Mouse (Mus musculus) liver, embryonic 11.5 days (tissue): ENCODE measurements around the gene Sacm1l. TPM values are rescaled to one million over a fixed set of nuclear protein-coding genes. Genes with fewer than 3 reads are reported as not detected.

Experiments
- ATAC-seq: fragments of 200-750 bp; cut with Nextera tagmentation; replicated peaks from 2 replicates; pipeline ENCODE4 v1.8.0; 2017; ENCODE audit warnings: moderate number of reproducible peaks, mild to moderate bottlenecking, moderate TSS enrichment, moderate library complexity; ENCODE audit not compliant: low FRiP score
- DNase-seq: peaks from one replicate; pipeline ENCODE4 v3.0.0-alpha.2; 2017; ENCODE audit warnings: low spot score
- H3K27ac ChIP-seq: fragments of 300-500 bp; sonication (generic); 2 replicates; pipeline ENCODE4 v1.5.1; 2014; ENCODE audit warnings: mild to moderate bottlenecking, low read depth, low read length, control low read depth
- H3K27me3 ChIP-seq: fragments of 300-500 bp; sonication (generic); replicated peaks from 2 replicates; pipeline ENCODE4 v1.6.1; 2014; ENCODE audit warnings: low read length, mixed read lengths; ENCODE audit not compliant: control insufficient read depth, insufficient read depth
- H3K36me3 ChIP-seq: fragments of 300-500 bp; sonication (generic); 2 replicates; pipeline ENCODE4 v1.6.1; 2014; ENCODE audit warnings: mild to moderate bottlenecking, low read length, moderate library complexity, mixed read lengths; ENCODE audit not compliant: control insufficient read depth, insufficient read depth
- H3K4me1 ChIP-seq: fragments of 300-500 bp; sonication (generic); replicated peaks from 2 replicates; pipeline ENCODE4 v1.6.1; 2014; ENCODE audit warnings: low read length, mixed read lengths; ENCODE audit not compliant: control insufficient read depth, insufficient read depth
- H3K4me2 ChIP-seq: fragments of 300-500 bp; sonication (generic); 2 replicates; pipeline ENCODE4 v1.6.1; 2014; ENCODE audit warnings: mild to moderate bottlenecking, control low read depth, moderate library complexity
- H3K4me3 ChIP-seq: fragments of 300-500 bp; sonication (generic); 2 replicates; pipeline ENCODE4 v1.5.1; 2014; ENCODE audit warnings: low read depth, low read length, control low read depth
- H3K9ac ChIP-seq: fragments of 300-500 bp; sonication (generic); 2 replicates; pipeline ENCODE4 v1.6.1; 2014; ENCODE audit warnings: low read depth, low read length, control low read depth
- H3K9me3 ChIP-seq: fragments of 300-500 bp; sonication (generic); 2 replicates; pipeline ENCODE4 v1.6.1; 2016; ENCODE audit warnings: low read length, inconsistent platforms, mixed read lengths; ENCODE audit not compliant: control insufficient read depth
- WGBS: fragments of 180-500 bp; shearing (Covaris S2); extraction: QIAGEN DNeasy Blood & Tissue Kit; methylation state at CpG from one replicate; pipeline ENCODE4 v1.1.7; 2014; 5-methylcytosine and 5-hydroxymethylcytosine counted together
- polyA plus RNA-seq: library from polyadenylated mRNA; unstranded; fragments of >200 nt; fragmentation: Nextera tagmentation; extraction: Ambion mirVana; gene quantifications from 2 replicates; pipeline ENCODE4 v1.2.1, GENCODE M21; 2014

Gene Sacm1l
- polyA plus RNA-seq, result 44.5 and 55.3 TPM in 2 replicates

DNA sequence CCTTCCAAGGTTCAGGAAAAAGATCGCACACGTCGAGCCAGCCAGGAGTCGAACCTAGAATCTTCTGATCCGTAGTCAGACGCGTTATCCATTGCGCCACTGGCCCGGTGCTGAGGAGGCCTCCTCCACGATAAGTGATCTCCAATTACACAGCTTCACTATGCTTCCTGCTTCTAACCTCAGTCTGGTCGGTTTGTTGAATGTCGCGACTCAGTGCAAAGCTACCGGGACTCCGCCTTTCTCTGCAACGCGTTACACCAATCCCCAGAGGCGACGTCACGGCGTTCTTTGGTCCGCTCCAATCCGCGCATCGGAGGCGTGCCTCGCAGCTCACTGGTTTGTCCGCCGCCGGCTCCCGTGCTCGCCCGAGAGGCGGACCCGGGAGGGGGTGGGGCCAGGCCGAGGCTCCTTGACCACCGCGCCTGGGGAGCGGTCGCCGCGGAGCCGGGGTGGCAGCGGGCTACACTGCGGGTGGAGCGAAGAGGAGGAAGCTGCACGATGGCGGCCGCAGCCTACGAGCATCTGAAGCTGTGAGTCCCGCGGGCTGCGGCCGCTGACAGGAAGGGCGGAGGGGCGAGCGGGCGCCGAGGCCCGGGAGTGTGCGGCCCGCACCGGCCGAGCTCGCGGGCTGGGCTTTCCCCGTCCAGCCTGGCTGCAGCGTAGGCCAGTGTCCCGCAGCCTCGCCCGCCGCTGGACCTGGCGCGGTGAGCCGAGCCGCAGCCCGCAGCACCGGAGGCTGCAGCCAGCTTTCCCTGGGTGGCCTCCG, at the start of gene Sacm1l:
Sacm1l (plus strand) TSS at position 368 of the 766 bp plus-strand sequence.
- Histone ChIP-seq H3K27me3 (no peaks in the 10 kb centered on the region), H3K9me3 (no peaks in the 10 kb centered on the region), H3K36me3 (no peaks in the 10 kb centered on the region), H3K9ac (peak within 1 kb of the TSS; percentile 92), H3K27ac (peak within 1 kb of the TSS; percentile 90), H3K4me1 (peaks cover 17% of the 10 kb centered on the region), H3K4me2 (peak within 1 kb of the TSS; percentile 89), H3K4me3 (peak within 1 kb of the TSS; percentile 96)
- DNase-seq, result peak; percentile 99
- under 1% methylated on average over 74 of the region's 79 CpGs for WGBS
- peak; percentile 98 for ATAC-seq

- peak overlapping the region; percentile 78 for H3K4me3 ChIP-seq
- ATAC-seq, result no peak
- peaks cover 47% of the 10 kb centered on the region for H3K4me1 ChIP-seq
- 88% methylated on average over 8 of the region's 8 CpGs for WGBS
- peak overlapping the region; percentile 99 for H3K4me2 ChIP-seq
- H3K27me3 ChIP-seq, result no peaks in the 10 kb centered on the region
- H3K36me3 ChIP-seq, result peaks cover 9% of the 10 kb centered on the region
- H3K9ac ChIP-seq, result peak overlapping the region; percentile 88
- H3K27ac ChIP-seq, result no peak overlapping the region
- no peak for DNase-seq
- no peaks in the 10 kb centered on the region for H3K9me3 ChIP-seq
Observed at GRCm38 (mm10) chr9:123479876-123480252, 49.7 kb upstream of the Sacm1l start.

GRCm38 (mm10) chr9:123480253-123480921, 49.2 kb upstream of the Sacm1l start:
- Histone ChIP-seq H3K9ac (peak overlapping the region; percentile 88; the same call in 1 of the 2 replicates), H3K4me3 (peak overlapping the region; percentile 78), H3K4me2 (peak overlapping the region; percentile 99), H3K4me1 (peaks cover 47% of the 10 kb centered on the region), H3K27me3 (no peaks in the 10 kb centered on the region), H3K9me3 (no peaks in the 10 kb centered on the region), H3K36me3 (peaks cover 9% of the 10 kb centered on the region), H3K27ac (no peak overlapping the region)
- ATAC-seq (no peak), DNase-seq (no peak)
- WGBS, result 69% methylated on average over 18 of the region's 18 CpGs

- no peak for DNase-seq
Observed at GRCm38 (mm10) chr9:123481136-123481535, 48.4 kb upstream of the Sacm1l start.

GRCm38 (mm10) chr9:123483598-123483997, 46.0 kb upstream of the Sacm1l start:
- Histone ChIP-seq H3K9ac (no peak overlapping the region), H3K36me3 (peaks cover 11% of the 10 kb centered on the region), H3K27ac (no peak overlapping the region), H3K9me3 (no peaks in the 10 kb centered on the region), H3K4me1 (peaks cover 55% of the 10 kb centered on the region), H3K4me2 (no peak overlapping the region), H3K27me3 (no peaks in the 10 kb centered on the region), H3K4me3 (no peak overlapping the region)
- DNase-seq (no peak), ATAC-seq (no peak)
- WGBS, result 91% methylated on average over 1 of the region's 1 CpGs

More at GRCm38 (mm10) chr9:123481136-123481535, 48.4 kb upstream of the Sacm1l start:
- ATAC-seq, result peak; percentile 76
- no peaks in the 10 kb centered on the region for H3K27me3 ChIP-seq
- no peak overlapping the region for H3K27ac ChIP-seq
- peak overlapping the region; percentile 78 for H3K4me3 ChIP-seq
- H3K9me3 ChIP-seq, result no peaks in the 10 kb centered on the region
- peaks cover 50% of the 10 kb centered on the region for H3K4me1 ChIP-seq
- H3K4me2 ChIP-seq, result peak overlapping the region; percentile 99
- 56% methylated on average over 7 of the region's 7 CpGs for WGBS
- peaks cover 10% of the 10 kb centered on the region for H3K36me3 ChIP-seq
- H3K9ac ChIP-seq, result peak overlapping the region; percentile 41; the same call in 1 of the 2 replicates

GRCm38 (mm10) chr9:123484830-123485229, 44.7 kb upstream of the Sacm1l start:
- Histone ChIP-seq H3K9ac (no peak overlapping the region), H3K9me3 (no peaks in the 10 kb centered on the region), H3K27ac (no peak overlapping the region), H3K4me2 (no peak overlapping the region), H3K4me3 (no peak overlapping the region), H3K36me3 (peaks cover 14% of the 10 kb centered on the region), H3K4me1 (peaks cover 52% of the 10 kb centered on the region), H3K27me3 (no peaks in the 10 kb centered on the region)
- WGBS, result 84% methylated on average over 3 of the region's 3 CpGs
- DNase-seq (no peak), ATAC-seq (no peak)

GRCm38 (mm10) chr9:123485561-123485960, 44.0 kb upstream of the Sacm1l start:
- Histone ChIP-seq H3K9ac (no peak overlapping the region), H3K27ac (no peak overlapping the region), H3K27me3 (no peaks in the 10 kb centered on the region), H3K9me3 (no peaks in the 10 kb centered on the region), H3K4me1 (peaks cover 45% of the 10 kb centered on the region), H3K36me3 (peaks cover 14% of the 10 kb centered on the region), H3K4me3 (no peak overlapping the region), H3K4me2 (no peak overlapping the region)
- ATAC-seq (no peak), DNase-seq (no peak)
- 90% methylated on average over 4 of the region's 4 CpGs for WGBS

GRCm38 (mm10) chr9:123486635-123487034, 42.9 kb upstream of the Sacm1l start:
- Histone ChIP-seq H3K36me3 (peaks cover 14% of the 10 kb centered on the region), H3K4me1 (peaks cover 40% of the 10 kb centered on the region), H3K9me3 (no peaks in the 10 kb centered on the region), H3K27ac (no peak overlapping the region), H3K4me2 (no peak overlapping the region), H3K9ac (no peak overlapping the region), H3K27me3 (no peaks in the 10 kb centered on the region), H3K4me3 (no peak overlapping the region)
- 62% methylated on average over 3 of the region's 3 CpGs for WGBS
- ATAC-seq (no peak), DNase-seq (no peak)
